Mouse (Mus musculus) myocyte (in vitro differentiated cells): ENCODE data around the gene Tbc1d9.

ENCODE experiments used
- MAX ChIP-seq: IDR thresholded peaks from one replicate; pipeline ENCODE4 v1.6.1; 2011; ENCODE audit warnings: low read depth, mild to moderate bottlenecking, control low read depth
- MYOG ChIP-seq, 3 experiments: IDR thresholded peaks; one replicate each; pipeline ENCODE4 v1.6.1; 2011; ENCODE audit warnings: control low read depth in 2 of 3, low read depth in 2 of 3, mild to moderate bottlenecking in 2 of 3; ENCODE audit not compliant: insufficient read length in 2 of 3, control insufficient read depth in 1 of 3, insufficient read depth in 1 of 3
- POLR2A ChIP-seq: IDR thresholded peaks from one replicate; pipeline ENCODE4 v1.6.1; 2011; ENCODE audit warnings: low read depth, mild to moderate bottlenecking, control low read depth, moderate library complexity; ENCODE audit not compliant: insufficient read length
- TCF12 ChIP-seq: IDR thresholded peaks from one replicate; pipeline ENCODE4 v1.6.1; 2011; ENCODE audit warnings: mild to moderate bottlenecking, control low read depth; ENCODE audit not compliant: poor library complexity, insufficient read depth, severe bottlenecking

DNA sequence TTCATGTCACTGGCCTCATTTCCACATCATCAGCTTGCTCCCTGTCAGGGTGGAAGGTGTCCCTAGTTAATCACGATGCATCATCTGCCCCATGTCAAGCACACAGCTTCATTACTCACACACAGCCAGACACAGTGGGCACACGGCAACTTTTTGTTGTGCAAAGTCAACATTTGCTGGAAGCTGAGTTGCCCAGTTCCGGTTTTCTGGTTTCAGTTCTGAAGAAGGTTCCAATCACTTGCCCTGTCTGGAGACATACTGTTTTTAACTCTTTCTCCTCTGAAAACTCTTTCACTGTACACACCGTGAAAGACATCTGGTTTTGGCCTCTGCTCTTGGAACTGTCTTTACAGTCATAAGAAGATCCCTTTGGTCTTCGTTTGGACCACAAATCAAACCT lies 23.8 kb upstream of the Tbc1d9 start:
- no peak for TF ChIP-seq POLR2A
- TF ChIP-seq MYOG (IDR thresholded peaks at IDR 0.05; ENCODE audit: control insufficient read depth in 1 of 3, insufficient read depth in 1 of 3, insufficient read length in 2 of 3, low read depth in 2 of 3) = no peak
- no peak for TF ChIP-seq MAX
- no peak for TF ChIP-seq TCF12
